Mouse (Mus musculus) CD4-positive, CD25-positive, alpha-beta regulatory T cell, adult 9 weeks (primary cell): ENCODE measurements around the gene Angptl6. TPM values are rescaled to one million over a fixed set of nuclear protein-coding genes. Genes with fewer than 3 reads are reported as not detected.

Experiments
- polyA plus RNA-seq: library from polyadenylated mRNA; unstranded; fragments of 100-300 nt; shearing (Covaris generic); gene quantifications from one replicate; pipeline ENCODE4 v1.2.1, GENCODE M21; 2017

Gene Angptl6
- polyA plus RNA-seq = 0.41 TPM

DNA sequence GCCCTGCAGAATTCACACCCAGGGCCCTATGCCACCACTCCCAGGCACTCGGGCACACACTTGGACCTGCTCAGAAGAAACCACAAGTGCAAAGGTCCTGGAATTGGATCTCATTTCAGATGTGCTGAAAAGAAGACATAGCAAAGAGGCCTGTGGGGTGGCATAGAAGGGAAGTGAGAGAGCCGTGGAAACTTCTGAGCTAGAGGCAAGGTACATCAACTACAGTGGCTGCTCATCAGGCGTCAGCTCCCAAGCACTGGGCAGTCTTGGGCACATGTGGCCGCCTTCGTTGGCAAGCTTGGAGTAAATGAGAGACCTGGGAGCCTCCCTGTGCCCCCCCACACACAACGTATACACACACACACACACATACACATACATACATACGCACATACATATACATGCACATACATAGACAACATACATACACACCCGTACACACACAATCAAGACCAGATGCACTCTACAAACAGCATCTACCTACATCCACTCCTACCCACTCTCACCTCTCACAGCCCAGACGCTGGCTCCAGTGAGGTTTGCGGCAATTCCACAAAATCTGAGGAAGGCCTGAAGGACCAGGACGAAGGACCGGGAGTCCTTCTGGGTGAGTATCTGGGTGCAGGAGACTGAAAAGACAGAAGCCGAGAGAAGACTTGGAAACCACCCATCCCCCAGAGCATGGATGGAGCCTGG, at the start of gene Angptl6:
Gene Angptl6, minus strand, starts transcription at position 631 of the 696 bp plus-strand sequence.

DNA sequence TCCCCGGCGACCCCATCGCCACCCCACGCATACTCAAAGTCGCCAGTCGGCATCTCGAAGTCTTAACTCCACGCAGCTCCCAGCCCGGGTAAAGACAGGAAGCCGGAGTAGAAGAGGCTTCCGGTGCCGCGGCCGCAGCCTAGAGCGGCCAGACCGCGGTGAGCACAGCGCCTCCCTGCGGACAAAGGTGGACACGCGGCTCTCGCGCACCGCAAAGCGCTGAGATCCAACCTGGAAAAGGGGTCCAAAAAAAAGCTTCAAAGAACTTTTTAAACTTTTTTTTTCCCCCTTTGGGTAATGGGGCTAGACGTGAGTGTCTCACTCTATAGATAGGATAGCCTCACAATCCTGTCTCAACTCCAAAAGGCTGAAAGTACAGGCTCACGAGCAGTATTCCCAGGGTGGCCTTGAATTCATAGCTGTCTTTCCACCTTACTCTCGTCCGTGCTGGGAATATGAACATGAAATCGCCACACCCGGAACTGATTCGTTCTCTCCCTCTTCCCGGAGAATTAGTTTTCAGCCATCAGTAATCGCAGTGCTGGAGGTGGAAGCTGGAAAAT, 19.1 kb upstream of the Angptl6 start, which contains the start of gene Eif3g:
Gene Eif3g, minus strand, starts transcription at position 113 of the 563 bp plus-strand sequence.

DNA sequence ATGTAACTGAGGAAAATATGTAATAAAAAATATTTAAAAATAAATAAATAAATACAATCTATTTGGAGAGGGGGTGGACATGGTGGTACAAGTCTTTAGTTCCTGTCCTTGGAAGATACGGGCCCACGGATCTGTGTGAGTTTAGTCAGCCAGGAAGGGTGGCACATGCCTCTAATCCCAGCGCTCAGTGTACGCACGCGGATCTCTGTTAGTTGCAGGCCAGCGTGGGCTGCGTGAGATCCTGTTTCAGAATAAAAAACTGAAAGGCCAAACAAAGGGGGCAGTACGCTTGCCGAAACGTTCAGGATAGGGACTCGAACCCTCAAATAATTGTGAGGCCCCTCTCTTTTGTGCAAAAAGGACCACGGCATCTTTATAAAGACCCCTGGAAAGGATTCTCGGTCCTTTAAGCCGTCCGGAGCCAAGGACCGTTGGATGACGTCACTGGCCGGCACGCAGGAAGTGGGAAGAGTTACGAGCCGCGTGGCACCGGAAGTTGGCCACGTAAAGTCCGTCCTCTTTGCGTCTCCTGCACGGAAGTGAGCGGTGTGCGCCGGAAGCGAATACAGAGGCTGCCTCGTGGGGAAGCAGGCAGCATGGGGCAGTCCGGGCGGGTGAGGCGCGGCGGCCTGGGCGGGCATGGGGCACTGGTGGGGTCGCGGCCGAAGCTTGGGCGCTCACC, 8.3 kb upstream of the Angptl6 start, which contains the start of gene Ppan:
Gene Ppan, plus strand, starts transcription at position 472 of the 682 bp plus-strand sequence.

DNA sequence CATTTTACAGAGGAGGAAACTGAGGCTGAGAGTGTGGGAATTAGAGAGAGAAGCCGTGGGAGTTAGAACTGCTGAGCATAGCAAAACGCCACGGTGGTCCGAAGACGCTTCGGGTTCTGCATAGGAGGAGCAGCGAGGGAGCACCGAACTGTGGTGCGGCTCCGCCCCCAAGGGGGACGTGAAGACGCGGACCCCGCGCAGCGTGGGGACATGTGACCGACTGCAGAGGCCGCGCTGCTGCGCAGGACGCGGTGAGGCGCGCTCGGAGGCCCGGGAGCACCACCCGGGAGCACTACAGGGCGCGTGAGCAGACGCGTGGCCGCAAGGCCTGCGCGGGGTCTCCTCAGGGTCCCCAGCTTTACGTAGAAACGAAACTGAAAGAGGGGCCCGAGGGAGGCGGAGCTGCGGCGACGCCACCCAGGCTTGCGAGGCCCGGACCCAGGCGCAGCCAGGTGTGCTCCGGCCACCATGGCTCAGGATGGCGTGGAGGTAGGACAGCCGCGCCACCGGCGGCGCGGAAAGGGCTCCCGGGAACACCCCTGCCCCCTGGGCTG, 11.0 kb downstream of the Angptl6 start, which contains the start of gene A230050P20Rik:
Gene A230050P20Rik, plus strand, starts transcription at position 195 of the 554 bp plus-strand sequence.

Other genes starting within 250 kb of the Angptl6 start
- 408 TPM for gene Ubl5, start 236.8 kb downstream of the Angptl6 start, polyA plus RNA-seq
- 63.2 TPM for gene Fbxl12, start 235.0 kb downstream of the Angptl6 start, polyA plus RNA-seq
- 32.5 TPM for gene Pin1, start 227.6 kb downstream of the Angptl6 start, polyA plus RNA-seq
- gene Olfm2, start 133.4 kb downstream of the Angptl6 start, polyA plus RNA-seq = 1.4 TPM
- gene Col5a3, start 64.7 kb downstream of the Angptl6 start, polyA plus RNA-seq = 0.24 TPM
- not detected for gene Rdh8, start 61.2 kb downstream of the Angptl6 start, polyA plus RNA-seq
- 46.9 TPM for gene A230050P20Rik, start 11.1 kb downstream of the Angptl6 start, polyA plus RNA-seq
- 88.4 TPM for gene Ppan, start 8.4 kb upstream of the Angptl6 start, polyA plus RNA-seq
- 305 TPM for gene Eif3g, start 18.9 kb upstream of the Angptl6 start, polyA plus RNA-seq
- 96.2 TPM for gene Dnmt1, start 80.2 kb upstream of the Angptl6 start, polyA plus RNA-seq
- gene S1pr2, start 97.1 kb upstream of the Angptl6 start, polyA plus RNA-seq = 21.2 TPM
- gene Mrpl4, start 123.0 kb upstream of the Angptl6 start, polyA plus RNA-seq = 138 TPM
- 113 TPM for gene Icam1, start 136.3 kb upstream of the Angptl6 start, polyA plus RNA-seq
- gene Icam4, start 149.6 kb upstream of the Angptl6 start, polyA plus RNA-seq = 2.6 TPM
- 0.84 TPM for gene Icam5, start 152.3 kb upstream of the Angptl6 start, polyA plus RNA-seq
- 0.36 TPM for gene Zglp1, start 187.4 kb upstream of the Angptl6 start, polyA plus RNA-seq
- gene Gm49373, start 193.4 kb upstream of the Angptl6 start, polyA plus RNA-seq = not detected
- gene Fdx1l, start 193.9 kb upstream of the Angptl6 start, polyA plus RNA-seq = 30.7 TPM
- 7.4 TPM for gene Gm38431, start 212.3 kb upstream of the Angptl6 start, polyA plus RNA-seq
- gene Raver1, start 212.3 kb upstream of the Angptl6 start, polyA plus RNA-seq = 82.1 TPM